Mouse (Mus musculus) G1E-ER4 (cell line): Measurements from ENCODE around the gene Olfr1216. TPM values are rescaled to one million over a fixed set of nuclear protein-coding genes. Genes with fewer than 3 reads are reported as not detected.

Source experiments
- GATA1 ChIP-seq: IDR thresholded peaks from one replicate; pipeline ENCODE4 v1.8.0; 2012; ENCODE audit warnings: low read length, inconsistent platforms
- polyA plus RNA-seq: library from polyadenylated mRNA; stranded (reverse); fragments of >175 nt; gene quantifications from 2 replicates; pipeline ENCODE4 v1.2.3, GENCODE M21; 2012

Olfr1216 gene
- not detected in 2 replicates for polyA plus RNA-seq

DNA sequence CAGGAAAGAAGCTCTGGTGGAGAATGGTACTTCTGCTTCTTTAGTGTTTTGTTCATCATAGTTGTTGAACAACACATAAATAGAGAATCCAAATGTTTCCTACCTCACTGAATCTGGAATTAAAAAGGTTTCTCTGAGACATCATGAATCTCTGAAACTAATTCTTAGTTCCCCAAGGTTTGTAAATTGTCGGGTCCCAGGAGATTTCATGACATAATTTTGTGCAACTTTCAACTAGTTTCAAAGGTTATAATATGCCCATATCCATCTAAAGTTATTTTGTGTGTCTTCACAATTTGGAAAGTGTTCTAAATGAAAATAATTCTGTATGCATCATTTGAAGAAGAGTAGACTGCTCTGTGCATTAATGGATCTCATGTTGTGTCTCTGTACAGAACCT lies at the start of gene Olfr1216:
TSS of gene Olfr1216 (minus strand) at position 101 of the 400 bp plus-strand sequence.
- no peak for TF ChIP-seq GATA1

DNA sequence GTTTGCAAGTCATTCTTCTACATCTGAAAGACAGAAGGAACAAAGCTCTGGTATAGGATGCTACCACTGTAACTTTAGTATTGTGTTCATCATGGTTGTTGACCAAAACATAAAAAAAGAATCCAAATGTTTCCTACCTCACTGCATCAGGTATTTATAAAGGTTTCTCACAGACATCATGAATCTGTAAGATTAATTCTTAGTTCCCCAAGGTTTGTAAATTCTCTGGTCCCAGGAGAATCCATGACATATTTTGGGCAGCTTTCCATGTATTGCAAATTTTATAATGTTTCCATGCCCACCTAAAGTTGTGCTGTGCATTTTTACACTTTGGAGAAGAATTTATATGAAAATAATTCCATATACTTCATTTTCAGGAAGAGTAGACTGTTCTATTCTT lies 42.9 kb upstream of the Olfr1216 start, which contains the start of gene Olfr1218:
TSS of gene Olfr1218 (minus strand) at position 101 of the 400 bp plus-strand sequence.
- no peak for TF ChIP-seq GATA1

DNA sequence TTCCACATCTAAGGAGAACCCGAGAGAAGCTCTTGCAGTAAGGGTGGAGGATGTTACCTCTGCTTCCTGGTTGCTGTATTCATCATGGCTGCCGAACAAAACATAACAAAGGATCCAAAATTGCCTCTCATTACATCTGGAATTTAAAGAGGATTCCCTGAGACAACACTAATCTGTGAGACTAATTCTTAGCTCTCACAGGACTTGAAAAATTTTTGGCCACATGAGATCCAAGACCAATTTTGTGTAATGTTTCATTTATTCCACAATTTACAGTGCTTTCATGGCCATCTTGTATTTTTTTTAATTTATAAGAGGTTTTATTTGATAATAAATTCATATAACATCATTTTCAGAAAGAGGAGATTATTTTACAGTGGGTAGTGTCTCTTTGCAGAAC lies 13.8 kb upstream of the Olfr1216 start, which contains the start of gene Olfr1217:
TSS of gene Olfr1217 (minus strand) at position 101 of the 400 bp plus-strand sequence.
- TF ChIP-seq GATA1, result no peak

DNA sequence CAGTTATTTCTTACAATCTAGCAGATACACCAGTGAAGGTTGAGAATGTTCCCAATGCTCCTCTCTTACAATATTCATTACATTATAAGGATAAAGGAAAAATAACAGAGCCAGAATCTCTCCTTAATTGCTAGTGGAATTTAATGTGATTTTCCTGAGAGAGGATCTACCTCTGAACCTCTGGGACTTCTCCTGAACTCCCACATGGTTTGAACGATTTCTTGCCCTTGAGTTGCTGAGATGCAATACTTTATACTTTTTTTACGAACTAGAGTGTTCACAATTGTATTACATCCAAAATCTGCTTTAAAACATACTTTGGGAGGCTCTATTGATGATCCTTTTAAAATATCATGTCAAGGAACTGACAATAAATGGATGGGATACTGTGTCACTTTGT lies 11.3 kb downstream of the Olfr1216 start, which contains the start of gene Olfr1215:
TSS of gene Olfr1215 (minus strand) at position 101 of the 400 bp plus-strand sequence.
- no peak for TF ChIP-seq GATA1

DNA sequence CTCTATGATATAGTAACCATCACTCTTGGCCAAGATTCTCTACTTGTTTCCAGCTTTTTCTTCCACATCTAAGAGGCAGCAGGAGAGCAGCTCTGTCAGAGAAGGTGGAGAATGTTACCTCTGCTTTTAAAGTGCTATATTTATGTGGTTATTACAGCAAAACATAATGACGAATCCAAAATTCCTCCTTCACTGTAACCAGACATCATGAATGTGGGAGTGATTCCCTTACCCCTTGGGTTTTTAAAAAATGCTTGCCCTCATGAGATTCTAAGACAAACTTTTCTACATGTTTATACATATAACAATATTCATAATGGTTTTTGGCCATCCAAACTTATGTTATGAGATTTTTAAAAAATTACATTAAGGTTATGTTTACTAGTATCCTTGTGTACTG lies 25.6 kb downstream of the Olfr1216 start, which contains the start of gene Olfr1214:
TSS of gene Olfr1214 (minus strand) at position 101 of the 400 bp plus-strand sequence.
- no peak for TF ChIP-seq GATA1

DNA sequence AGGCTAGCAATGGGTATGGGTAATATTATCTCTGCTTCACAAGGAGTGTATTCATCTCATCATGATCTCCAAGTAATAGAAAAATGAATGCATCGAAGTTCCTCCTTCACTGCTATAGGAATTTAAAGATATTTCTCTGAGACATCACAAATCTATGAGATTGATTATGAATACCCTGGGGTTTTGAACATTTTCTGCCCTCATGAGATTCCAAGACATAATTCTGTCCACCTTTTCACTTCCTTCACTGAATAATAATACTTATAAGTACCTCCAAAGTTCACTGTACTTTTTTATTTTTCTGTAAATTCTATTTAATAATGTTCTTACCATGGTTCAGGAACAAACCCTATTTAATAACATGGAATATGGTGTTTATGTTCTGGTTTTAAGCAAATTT lies 38.0 kb downstream of the Olfr1216 start, which contains the start of gene Gm13762:
TSS of gene Gm13762 (minus strand) at position 101 of the 400 bp plus-strand sequence.
- no peak for TF ChIP-seq GATA1

Other genes starting within 250 kb of the Olfr1216 start
- not detected in 2 replicates for gene Olfr1200, start 247.9 kb downstream of the Olfr1216 start, polyA plus RNA-seq
- not detected in 2 replicates for gene Olfr1201, start 225.3 kb downstream of the Olfr1216 start, polyA plus RNA-seq
- not detected in 2 replicates for gene Olfr1202, start 203.8 kb downstream of the Olfr1216 start, polyA plus RNA-seq
- not detected in 2 replicates for gene Olfr1205, start 188.6 kb downstream of the Olfr1216 start, polyA plus RNA-seq
- not detected in 2 replicates for gene Olfr1204, start 169.0 kb downstream of the Olfr1216 start, polyA plus RNA-seq
- gene Olfr1206, start 155.1 kb downstream of the Olfr1216 start, polyA plus RNA-seq, result not detected in 2 replicates
- gene Olfr1208, start 116.0 kb downstream of the Olfr1216 start, polyA plus RNA-seq, result not detected in 2 replicates
- not detected in 2 replicates for gene Olfr1209, start 103.2 kb downstream of the Olfr1216 start, polyA plus RNA-seq
- gene Olfr1211, start 80.2 kb downstream of the Olfr1216 start, polyA plus RNA-seq, result not detected in 2 replicates
- not detected in 2 replicates for gene Olfr1212, start 64.4 kb downstream of the Olfr1216 start, polyA plus RNA-seq
- not detected in 2 replicates for gene Gm13762, start 38.1 kb downstream of the Olfr1216 start, polyA plus RNA-seq
- not detected in 2 replicates for gene Olfr1214, start 25.7 kb downstream of the Olfr1216 start, polyA plus RNA-seq
- not detected in 2 replicates for gene Olfr1215, start 11.4 kb downstream of the Olfr1216 start, polyA plus RNA-seq
- not detected in 2 replicates for gene Olfr1217, start 13.7 kb upstream of the Olfr1216 start, polyA plus RNA-seq
- not detected in 2 replicates for gene Olfr1218, start 42.8 kb upstream of the Olfr1216 start, polyA plus RNA-seq
- not detected in 2 replicates for gene Olfr1219, start 65.2 kb upstream of the Olfr1216 start, polyA plus RNA-seq
- not detected in 2 replicates for gene Olfr1220, start 88.5 kb upstream of the Olfr1216 start, polyA plus RNA-seq
- gene Olfr1221, start 98.9 kb upstream of the Olfr1216 start, polyA plus RNA-seq, result not detected in 2 replicates
- not detected in 2 replicates for gene Olfr1222, start 114.7 kb upstream of the Olfr1216 start, polyA plus RNA-seq
- not detected in 2 replicates for gene Olfr1223, start 133.2 kb upstream of the Olfr1216 start, polyA plus RNA-seq
- gene Olfr1224-ps1, start 145.8 kb upstream of the Olfr1216 start, polyA plus RNA-seq, result not detected in 2 replicates
- not detected in 2 replicates for gene Olfr1225, start 156.3 kb upstream of the Olfr1216 start, polyA plus RNA-seq
- gene Olfr1226, start 181.7 kb upstream of the Olfr1216 start, polyA plus RNA-seq, result not detected in 2 replicates
- gene Olfr1228, start 235.7 kb upstream of the Olfr1216 start, polyA plus RNA-seq, result not detected in 2 replicates